Mouse (Mus musculus) C2C12 (cell line): ENCODE measurements around the gene Rabif. TPM values are rescaled to one million over a fixed set of nuclear protein-coding genes. Genes with fewer than 3 reads are reported as not detected.

Experiments
- H3K27me3 ChIP-seq: one replicate; pipeline ENCODE4 v1.6.1; 2011; ENCODE audit not compliant: control insufficient read depth, insufficient read depth, insufficient read length
- H3K36me3 ChIP-seq: one replicate; pipeline ENCODE4 v1.6.1; 2011; ENCODE audit not compliant: control insufficient read depth, insufficient read depth
- H3K4me3 ChIP-seq: one replicate; pipeline ENCODE4 v1.5.1; 2011; ENCODE audit warnings: mild to moderate bottlenecking, control low read depth; ENCODE audit not compliant: poor library complexity, insufficient read depth, severe bottlenecking
- H3K79me2 ChIP-seq: one replicate; pipeline ENCODE4 v1.6.1; 2011; ENCODE audit not compliant: control insufficient read depth, insufficient read depth
- H3K79me3 ChIP-seq: one replicate; pipeline ENCODE4 v1.6.1; 2011; ENCODE audit warnings: low read depth, control low read depth
- H3ac ChIP-seq: one replicate; pipeline ENCODE3; 2011; ENCODE audit warnings: low read depth; ENCODE audit not compliant: control insufficient read depth, insufficient read length
- CEBPB ChIP-seq: IDR thresholded peaks from one replicate; pipeline ENCODE4 v1.6.1; 2011; ENCODE audit warnings: low read depth, mild to moderate bottlenecking, control low read depth, moderate library complexity
- CTCF ChIP-seq: IDR thresholded peaks from one replicate; pipeline ENCODE4 v1.5.1; 2011; ENCODE audit not compliant: control insufficient read depth, insufficient read depth, insufficient read length
- FOSL1 ChIP-seq: IDR thresholded peaks from one replicate; pipeline ENCODE4 v1.8.0; 2011; ENCODE audit warnings: mild to moderate bottlenecking, low read length; ENCODE audit not compliant: poor library complexity, insufficient read depth, severe bottlenecking
- MAX ChIP-seq: IDR thresholded peaks from one replicate; pipeline ENCODE4 v1.6.1; 2011; ENCODE audit warnings: mild to moderate bottlenecking, control low read depth
- MYOD1 ChIP-seq: IDR thresholded peaks from one replicate; pipeline ENCODE4 v1.6.1; 2011; ENCODE audit warnings: low read depth; ENCODE audit not compliant: control insufficient read depth, insufficient read length
- MYOG ChIP-seq: IDR thresholded peaks from one replicate; pipeline ENCODE4 v1.6.1; 2011; ENCODE audit not compliant: control insufficient read depth, insufficient read length; ENCODE audit errors: extremely low read depth
- USF1 ChIP-seq: IDR thresholded peaks from one replicate; pipeline ENCODE4 v1.6.1; 2011; ENCODE audit warnings: low read depth, mild to moderate bottlenecking, control low read depth, moderate library complexity
- polyA plus RNA-seq: library from polyadenylated mRNA; unstranded; fragments of >200 nt; fragmentation: generic; extraction: Trizol; gene quantifications from one replicate; pipeline ENCODE4 v1.2.1, GENCODE M21; 2012; ENCODE audit warnings: missing spikeins

Rabif gene
- polyA plus RNA-seq, 1 experiment, result 15.6 TPM

DNA sequence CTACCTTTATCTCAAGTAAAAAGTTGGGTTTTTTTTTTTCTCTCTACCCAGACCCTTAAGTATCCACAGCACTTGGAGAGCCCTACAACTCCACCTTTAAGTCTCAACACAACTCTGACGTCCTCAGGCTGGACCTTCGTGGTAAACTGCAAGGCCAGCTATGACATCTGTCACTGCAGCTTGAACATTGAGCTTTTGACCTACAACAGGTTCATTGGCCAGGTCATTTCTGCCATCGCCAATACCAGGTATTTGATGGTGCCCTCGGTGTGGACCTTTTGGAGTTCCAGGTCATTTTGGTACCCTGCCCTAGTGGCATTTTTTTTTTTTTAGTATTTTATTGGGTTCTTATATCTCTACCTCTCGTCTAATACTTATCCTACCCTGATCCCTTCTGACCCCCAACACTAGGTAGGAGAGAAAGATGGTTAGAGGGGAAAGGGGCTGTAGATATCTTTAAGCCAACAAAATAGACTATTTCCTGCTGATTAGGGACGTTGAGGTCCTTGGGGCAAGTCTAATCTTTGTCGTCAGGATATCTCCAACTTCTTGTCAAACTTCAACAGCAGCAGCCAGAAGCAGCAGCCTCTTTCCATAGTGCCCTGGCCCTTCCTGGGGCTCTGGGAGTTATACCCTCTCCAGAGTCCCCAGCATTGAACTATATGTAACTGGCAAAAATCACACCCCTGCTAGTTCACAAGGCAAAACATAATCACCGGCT, 25.7 kb downstream of the Rabif start:
- no peaks in the 10 kb centered on the region for H3K79me2 ChIP-seq
- no peaks in the 10 kb centered on the region for H3K36me3 ChIP-seq
- H3K79me3 ChIP-seq, result no peaks in the 10 kb centered on the region
- H3K4me3 ChIP-seq, result no peak overlapping the region
- no peaks in the 10 kb centered on the region for H3K27me3 ChIP-seq
- H3ac ChIP-seq, result no peak overlapping the region
- TF ChIP-seq MYOG, result no peak
- TF ChIP-seq MAX, result no peak
- no peak for TF ChIP-seq MYOD1
- TF ChIP-seq CEBPB, result no peak
- TF ChIP-seq FOSL1, result no peak
- no peak for TF ChIP-seq USF1
- TF ChIP-seq CTCF, result no peak

DNA sequence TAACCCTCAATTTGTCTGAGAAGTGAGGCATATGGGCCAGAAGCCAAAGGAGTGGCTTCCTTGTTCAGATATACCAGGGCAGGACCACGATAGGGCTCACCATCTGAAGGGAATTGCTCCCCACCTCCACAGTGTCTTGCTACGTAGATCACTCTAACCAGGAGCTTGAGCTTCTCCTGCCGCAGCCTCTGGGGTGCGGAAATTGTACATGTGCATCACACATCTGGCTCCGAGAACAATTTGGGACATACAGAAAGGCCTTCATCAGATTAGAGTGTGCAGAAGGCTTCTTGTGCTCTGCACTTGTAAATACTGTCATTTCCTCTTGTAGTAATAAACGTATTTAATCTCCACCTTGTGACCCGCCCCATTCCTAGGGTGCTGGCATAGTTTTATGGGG, 26.7 kb downstream of the Rabif start:
- no peaks in the 10 kb centered on the region for H3K79me3 ChIP-seq
- H3K4me3 ChIP-seq, result no peak overlapping the region
- H3ac ChIP-seq, result no peak overlapping the region
- no peaks in the 10 kb centered on the region for H3K36me3 ChIP-seq
- H3K79me2 ChIP-seq, result no peaks in the 10 kb centered on the region
- TF ChIP-seq MYOG, result no peak
- no peak for TF ChIP-seq CEBPB
- no peak for TF ChIP-seq MAX
- no peak for TF ChIP-seq FOSL1
- no peak for TF ChIP-seq CTCF
- no peak for TF ChIP-seq USF1
- no peak for TF ChIP-seq MYOD1
- H3K27me3 ChIP-seq, result no peaks in the 10 kb centered on the region

DNA sequence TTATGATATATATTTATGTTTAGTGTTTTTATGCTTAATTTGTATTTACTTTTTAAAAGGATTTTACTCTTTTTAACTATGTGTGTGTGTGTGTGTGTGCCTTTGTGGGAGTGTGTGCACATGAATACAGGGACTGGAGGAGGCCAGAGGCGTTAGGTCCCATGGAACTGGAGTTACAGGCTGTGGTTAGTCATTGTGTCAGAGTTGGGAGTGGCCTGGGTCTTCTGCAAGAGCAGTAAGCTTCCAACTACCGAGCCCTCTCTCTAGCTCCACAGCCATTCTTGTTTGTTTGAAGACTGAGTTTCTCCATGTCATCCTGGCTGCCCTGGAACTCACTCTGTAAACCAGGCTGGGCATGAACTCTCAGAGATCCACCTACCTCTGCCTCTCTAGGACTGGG, 27.9 kb downstream of the Rabif start:
- Histone ChIP-seq H3K4me3 (no peak overlapping the region), H3ac (no peak overlapping the region), H3K36me3 (no peaks in the 10 kb centered on the region), H3K79me2 (no peaks in the 10 kb centered on the region), H3K79me3 (no peaks in the 10 kb centered on the region), H3K27me3 (no peaks in the 10 kb centered on the region)
- no peak for TF ChIP-seq CTCF
- no peak for TF ChIP-seq CEBPB
- TF ChIP-seq USF1, result no peak
- TF ChIP-seq MYOD1, result no peak
- TF ChIP-seq MAX, result no peak
- no peak for TF ChIP-seq FOSL1
- no peak for TF ChIP-seq MYOG

DNA sequence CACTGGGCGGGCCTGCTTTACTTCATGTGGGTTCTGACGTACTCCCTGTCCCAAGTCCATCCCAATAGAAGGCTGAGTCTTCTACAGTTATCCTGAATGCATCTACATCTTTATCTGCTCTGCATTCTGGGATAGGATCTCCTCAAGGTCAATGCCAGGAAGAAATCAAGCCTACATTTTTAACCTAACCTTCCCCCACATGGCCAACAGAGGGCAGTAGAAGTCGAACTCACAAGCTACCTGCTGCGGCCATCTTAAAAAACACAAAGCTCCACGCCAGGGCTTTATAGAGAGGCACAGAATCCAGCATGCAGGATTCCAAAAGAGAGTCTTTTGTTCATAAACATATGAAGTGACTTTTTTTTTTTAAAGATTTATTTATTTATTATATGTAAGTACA, 30.0 kb downstream of the Rabif start:
- H3K79me3 ChIP-seq, result no peaks in the 10 kb centered on the region
- no peaks in the 10 kb centered on the region for H3K27me3 ChIP-seq
- H3K36me3 ChIP-seq, result no peaks in the 10 kb centered on the region
- H3K4me3 ChIP-seq, result no peak overlapping the region
- TF ChIP-seq FOSL1, result no peak
- TF ChIP-seq CTCF, result no peak
- TF ChIP-seq CEBPB, result no peak
- TF ChIP-seq MAX, result no peak
- TF ChIP-seq MYOG, result no peak
- TF ChIP-seq USF1, result no peak
- TF ChIP-seq MYOD1, result no peak
- no peaks in the 10 kb centered on the region for H3K79me2 ChIP-seq
- H3ac ChIP-seq, result no peak overlapping the region

DNA sequence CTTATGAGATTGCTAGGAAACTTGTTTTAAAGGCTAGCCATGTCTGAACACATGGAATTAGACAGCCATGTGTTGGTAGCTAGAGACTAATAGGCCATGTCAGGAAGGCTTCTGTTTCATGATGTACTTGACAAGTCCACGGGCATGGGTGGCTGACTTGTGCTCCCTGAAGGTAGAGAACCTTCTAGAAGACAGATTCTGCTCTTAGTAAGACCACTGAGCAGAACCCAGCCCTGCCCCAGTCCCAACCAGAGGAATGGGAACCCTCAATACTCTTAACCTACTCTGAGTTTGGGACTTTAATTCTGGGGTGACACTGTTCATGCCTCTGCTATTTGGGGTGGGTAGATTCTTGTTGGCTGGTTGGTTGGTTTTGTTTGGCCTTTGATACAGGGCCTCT, 30.6 kb downstream of the Rabif start:
- no peak for TF ChIP-seq CEBPB
- TF ChIP-seq MAX, result no peak
- TF ChIP-seq MYOG, result no peak
- TF ChIP-seq MYOD1, result no peak
- no peak for TF ChIP-seq CTCF
- no peak for TF ChIP-seq USF1
- Histone ChIP-seq H3K79me3 (no peaks in the 10 kb centered on the region), H3K36me3 (no peaks in the 10 kb centered on the region), H3K4me3 (no peak overlapping the region), H3ac (no peak overlapping the region), H3K79me2 (no peaks in the 10 kb centered on the region), H3K27me3 (no peaks in the 10 kb centered on the region)

DNA sequence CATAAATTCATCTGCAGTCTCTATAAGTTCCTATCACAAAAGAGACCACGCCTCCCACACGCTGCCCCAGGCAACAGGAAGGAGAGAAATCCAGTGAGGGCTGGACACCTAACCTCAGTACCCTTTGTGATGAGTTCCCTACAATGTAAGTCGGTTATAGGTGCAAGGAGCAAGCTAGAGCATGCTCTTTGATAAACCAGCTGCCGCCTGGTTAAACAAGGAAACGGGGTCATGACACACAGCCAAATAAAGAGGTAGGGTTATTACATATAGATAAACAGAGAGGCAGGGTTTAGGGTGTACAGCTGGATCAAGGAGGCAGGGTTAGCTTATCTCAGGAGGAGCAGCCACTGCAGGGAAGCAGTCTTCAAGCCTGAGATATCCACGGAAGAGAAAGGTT, 32.3 kb downstream of the Rabif start:
- Histone ChIP-seq H3ac (no peak overlapping the region), H3K79me3 (no peaks in the 10 kb centered on the region), H3K36me3 (no peaks in the 10 kb centered on the region), H3K4me3 (no peak overlapping the region), H3K27me3 (no peaks in the 10 kb centered on the region), H3K79me2 (no peaks in the 10 kb centered on the region)
- TF ChIP-seq CEBPB, result no peak
